Mouse (Mus musculus) left cerebral cortex, adult 9 months (tissue): ENCODE measurements around the gene Olfr750.

Source experiments
- DNase-seq, 2 experiments: peaks; one replicate each; pipeline ENCODE4 v3.0.0; 2022; ENCODE audit warnings: low spot score in 2 of 2

Gene Olfr750

DNA sequence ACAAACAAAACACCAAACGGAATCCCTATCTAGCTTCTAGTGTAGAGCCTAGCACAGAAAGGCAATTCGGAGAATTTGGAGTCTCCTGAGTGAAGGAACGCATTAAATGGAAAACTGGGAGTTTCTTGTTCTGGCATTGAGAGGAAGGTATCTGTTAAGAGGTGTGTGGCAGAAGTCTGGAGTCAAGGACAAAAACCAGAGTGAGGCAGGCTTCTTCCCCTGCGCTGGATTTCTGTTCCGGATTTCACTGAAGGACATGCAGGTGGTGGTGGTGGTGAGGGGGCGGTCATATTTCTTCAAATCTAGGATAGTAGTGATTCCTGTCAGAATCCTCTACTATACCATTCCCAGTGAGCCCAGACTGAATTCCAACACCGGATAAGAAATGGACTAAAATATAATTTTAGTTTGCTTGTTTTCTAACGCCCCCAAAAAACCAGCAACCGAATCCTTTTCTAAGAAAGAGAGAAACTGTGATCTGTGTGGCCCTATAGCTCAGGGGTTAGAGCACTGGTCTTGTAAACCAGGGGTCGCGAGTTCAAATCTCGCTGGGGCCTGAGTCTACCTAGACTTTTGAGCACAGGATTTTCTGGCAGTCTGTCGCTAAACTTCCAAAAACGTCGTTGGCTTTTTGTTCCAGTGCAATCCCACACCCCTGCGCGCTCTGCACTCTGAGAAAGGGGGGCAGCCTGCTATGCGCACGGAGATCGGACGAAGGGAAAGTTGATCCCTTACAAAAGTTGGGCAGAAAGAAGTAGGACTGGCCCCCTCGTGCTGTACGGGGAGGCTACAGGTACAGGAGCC is 14.1 kb upstream of the Olfr750 start:
- peak; percentile 54 to 91 for DNase-seq

GRCm38 (mm10) chr14:51087762-51088161 is 13.5 kb upstream of the Olfr750 start:
- no peak for DNase-seq

DNA sequence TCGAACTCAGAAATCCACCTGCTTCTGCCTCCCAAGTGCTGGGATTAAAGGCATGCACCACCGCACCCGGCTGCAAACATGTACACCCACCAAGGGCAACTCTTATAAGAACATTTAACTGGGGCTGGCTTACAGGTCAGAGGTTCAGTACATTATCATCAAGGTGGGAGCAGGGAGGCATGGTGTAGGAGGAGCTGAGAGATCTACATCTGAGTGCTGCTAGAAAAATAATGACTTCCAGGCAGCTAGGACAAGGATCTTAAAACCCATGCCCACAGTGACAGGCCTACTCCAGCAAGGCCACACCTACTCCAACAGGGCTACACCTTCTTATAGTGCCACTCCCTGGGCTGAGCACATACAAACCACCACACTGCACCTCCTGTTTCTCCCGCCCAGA is 11.7 kb upstream of the Olfr750 start:
- no peak for DNase-seq

GRCm38 (mm10) chr14:51085086-51085485 is 10.9 kb upstream of the Olfr750 start:
- DNase-seq: no peak

DNA sequence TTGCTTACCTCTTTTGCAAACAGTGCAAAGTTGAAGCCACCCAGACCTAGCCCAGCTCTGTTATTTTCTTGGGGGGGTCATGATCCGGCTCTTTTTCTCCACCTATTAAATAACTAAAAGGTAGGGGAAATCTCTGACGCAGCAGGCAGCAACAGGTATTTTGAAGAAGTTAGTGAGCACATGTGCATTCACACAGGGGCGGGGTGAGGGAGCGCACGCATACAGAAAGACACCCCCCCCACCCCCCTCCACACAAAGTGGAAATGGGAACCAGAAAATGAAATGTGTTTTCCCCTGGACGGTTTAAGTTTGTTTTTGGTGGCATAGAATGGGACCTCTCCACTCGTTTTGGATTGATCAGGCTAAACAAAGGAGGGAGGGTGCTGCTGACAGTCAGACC is 9.6 kb upstream of the Olfr750 start:
- no peak for DNase-seq

DNA sequence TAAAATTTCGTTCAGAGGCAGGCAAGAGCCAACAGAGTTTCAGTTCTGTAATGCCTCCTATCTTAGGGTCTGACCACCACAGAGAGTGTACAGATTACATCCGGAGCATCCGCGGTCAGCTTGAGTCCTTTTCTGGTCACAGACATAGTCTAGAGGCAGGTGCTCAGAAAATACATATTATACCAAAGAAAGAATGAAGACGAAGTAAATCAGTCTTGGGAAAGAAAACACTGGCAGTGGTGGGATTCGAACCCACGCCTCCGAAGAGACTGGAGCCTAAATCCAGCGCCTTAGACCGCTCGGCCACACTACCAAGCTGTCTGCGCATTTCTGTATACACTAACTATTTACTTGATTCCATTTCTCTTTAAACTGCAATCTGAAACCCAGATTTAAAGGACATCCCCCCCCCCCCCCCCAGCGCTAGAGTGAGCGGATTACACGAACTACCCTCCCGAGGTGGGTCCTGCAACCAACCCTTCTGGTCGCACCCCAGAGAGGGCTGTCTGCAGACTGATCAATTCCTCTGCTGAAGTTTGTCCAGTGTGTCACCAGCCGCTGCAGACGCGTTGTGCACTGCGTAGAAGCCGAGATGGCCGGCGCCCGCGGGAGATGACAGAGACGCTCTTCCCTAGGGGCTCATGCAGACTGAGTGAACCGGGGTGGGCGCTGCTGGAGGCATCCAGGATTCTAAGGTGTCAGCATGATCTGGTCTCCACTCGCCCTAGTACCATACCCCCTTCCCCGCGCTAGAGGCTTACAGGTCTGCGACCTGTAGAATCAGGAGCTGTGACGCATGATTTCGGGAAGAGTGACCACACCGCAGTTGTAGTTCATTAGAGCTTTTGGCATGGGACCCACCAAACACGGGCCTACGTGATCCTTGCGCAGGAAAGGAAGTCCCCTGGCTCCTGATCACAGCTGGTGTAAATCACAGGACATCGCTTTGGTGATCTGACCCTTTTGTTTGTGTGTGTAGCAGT is 8.7 kb upstream of the Olfr750 start:
- DNase-seq: peak in 1 of 2 experiments; percentile 68

DNA sequence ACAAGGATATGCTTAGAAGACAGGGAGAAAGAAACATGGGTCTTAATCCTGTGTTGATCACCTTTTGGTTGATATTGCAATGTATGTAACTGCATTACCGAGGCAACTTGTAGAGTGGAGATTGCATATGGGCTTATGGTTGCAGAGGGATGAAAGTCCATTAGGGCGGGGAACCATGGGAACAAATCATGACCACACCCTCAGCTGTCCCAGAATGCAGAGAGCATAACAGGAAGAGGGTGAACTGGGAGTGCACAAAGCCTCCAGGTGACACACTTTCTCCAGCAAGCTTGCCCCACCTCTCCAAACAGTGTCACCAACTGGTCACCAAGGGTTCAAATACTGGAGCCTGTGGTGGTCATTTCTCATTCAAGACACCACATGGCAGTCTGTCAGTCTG is 6.8 kb upstream of the Olfr750 start:
- no peak for DNase-seq

- no peak for DNase-seq
Observed at GRCm38 (mm10) chr14:51079180-51079579, 4.9 kb upstream of the Olfr750 start.

DNA sequence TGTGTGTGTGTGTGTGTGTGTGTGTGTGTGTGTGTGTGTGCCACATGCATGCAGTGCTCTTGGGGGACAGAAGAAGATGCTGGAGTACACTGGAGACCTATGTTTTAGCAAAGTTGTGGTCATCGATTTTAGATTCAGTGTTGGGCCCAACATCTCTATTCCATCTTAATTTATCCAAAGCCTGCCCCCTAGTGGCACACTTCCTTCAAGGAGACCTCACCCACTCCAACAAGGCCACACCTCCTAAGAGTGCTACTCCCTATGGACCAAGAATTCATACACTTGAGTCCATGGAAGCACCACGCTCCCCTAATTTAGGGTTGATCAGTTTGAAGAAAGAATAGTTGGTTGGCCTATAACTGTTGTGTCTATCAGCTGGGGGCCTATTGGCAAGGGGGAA is 4.6 kb downstream of the Olfr750 start:
- DNase-seq: no peak

DNA sequence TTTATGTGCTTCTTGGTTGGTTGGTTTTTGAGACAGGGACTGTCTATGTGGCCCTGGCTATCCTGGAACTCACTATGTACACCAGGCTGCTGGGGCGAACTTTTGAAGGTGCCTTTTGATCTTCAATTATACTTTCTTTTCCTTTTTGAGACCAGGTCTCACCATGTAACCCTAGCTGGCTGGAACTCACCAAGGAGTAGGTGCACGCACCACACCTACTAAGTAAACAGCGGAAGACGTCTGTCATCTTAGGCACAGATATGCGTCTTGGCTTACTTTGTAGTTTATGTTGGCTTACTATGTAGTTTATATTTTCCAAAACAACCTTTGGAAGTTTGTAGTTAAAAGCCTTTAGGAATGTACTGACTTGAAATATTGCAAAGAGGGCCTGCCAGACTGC is 5.3 kb downstream of the Olfr750 start:
- no peak for DNase-seq

GRCm38 (mm10) chr14:51060761-51061160 is 13.5 kb downstream of the Olfr750 start:
- no peak for DNase-seq

DNA sequence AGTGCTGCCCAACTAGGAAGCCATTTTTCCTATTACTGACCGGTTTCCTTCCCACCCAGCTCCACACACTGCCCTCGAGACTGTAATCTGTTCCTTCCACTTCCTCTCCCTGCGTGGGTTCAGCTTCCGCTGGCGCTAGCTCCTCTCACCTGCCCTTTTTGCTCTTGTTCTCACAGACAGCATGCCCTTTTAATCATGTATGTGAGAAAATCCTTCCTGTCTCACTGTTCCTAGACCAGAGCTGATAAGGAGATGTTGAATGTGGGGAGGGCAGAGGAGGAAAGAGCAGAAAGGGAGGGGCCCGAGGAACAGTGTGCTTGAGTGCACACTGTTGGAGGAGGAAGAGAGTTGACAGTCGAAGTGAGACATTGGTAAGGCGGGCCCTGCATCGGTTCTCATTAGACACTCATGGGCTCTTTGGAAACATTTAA is 16.8 kb downstream of the Olfr750 start, which contains the start of gene Rnase12:
TSS of gene Rnase12 (minus strand) at position 261 of the 431 bp plus-strand sequence.
- DNase-seq: no peak

DNA sequence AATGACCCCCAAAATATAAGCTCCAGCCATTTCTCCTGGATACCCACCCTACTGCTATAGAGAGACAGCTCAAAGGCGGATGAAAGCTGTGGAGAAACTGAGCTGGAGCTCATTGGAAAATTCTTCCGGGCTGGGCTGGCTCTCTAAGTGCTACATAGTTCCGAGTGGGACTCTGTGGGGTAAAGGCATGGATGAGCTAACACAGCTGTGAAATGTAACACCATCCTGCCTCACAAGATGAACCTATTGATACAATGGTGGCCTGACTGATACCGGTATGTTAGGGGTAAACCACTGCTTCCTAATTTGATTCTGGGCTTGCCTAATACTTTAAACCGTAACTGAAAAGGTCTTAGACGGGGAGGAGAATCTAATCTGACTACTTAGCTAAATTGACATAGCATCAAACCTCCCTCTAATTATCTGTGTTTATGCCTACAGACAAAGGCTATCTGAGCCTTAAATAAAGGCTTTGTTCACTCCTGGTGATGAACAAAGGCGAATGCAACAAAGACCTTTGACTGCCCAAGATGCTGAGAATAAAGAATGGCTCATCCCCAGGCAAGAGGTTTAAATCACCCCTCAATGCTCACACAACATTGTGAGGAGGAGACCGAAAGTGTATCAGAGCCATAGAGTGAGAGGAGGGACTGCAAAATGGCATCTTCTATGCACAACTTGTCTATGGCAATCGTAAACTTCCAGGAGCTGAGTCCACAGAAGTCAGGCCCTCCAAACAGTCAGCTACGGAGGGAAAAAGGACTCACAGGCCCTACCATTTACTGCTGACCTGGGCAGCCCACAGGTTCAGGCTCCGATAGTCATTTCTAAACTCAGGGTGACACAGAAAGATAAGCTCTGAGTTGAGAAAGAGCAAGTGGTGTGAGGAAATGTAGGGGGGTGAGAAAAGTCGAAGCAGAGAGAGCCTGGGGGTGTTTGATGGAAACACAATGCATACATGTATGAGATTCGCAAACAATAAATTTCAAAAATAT is 19.7 kb downstream of the Olfr750 start:
- no peak for DNase-seq

- no peak for DNase-seq
Observed at GRCm38 (mm10) chr14:51053176-51053575, 21.1 kb downstream of the Olfr750 start.

- DNase-seq: no peak
Observed at GRCm38 (mm10) chr14:51051941-51052340, 22.3 kb downstream of the Olfr750 start.

DNA sequence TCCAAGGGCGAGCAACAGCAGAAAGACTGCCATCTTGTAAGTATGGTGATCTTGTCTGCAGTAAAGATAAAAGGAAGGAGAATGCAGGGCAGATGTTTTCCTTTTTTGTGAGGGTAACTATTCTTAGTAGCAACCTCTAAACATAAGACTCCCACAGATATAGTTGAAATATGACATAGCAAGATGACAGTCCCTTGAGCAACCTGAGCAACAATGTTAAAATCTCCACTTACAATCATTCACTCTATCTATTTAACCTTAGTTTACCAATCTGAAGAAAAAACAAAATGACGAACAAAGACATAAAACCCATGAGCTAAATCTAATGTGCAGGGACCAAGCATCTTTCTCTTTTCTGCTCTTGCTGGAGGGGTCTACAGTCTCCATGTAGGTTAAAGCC is 24.2 kb downstream of the Olfr750 start, which contains the start of gene Rnase11:
TSS of gene Rnase11 (minus strand) at position 101 of the 400 bp plus-strand sequence.
- no peak for DNase-seq

DNA sequence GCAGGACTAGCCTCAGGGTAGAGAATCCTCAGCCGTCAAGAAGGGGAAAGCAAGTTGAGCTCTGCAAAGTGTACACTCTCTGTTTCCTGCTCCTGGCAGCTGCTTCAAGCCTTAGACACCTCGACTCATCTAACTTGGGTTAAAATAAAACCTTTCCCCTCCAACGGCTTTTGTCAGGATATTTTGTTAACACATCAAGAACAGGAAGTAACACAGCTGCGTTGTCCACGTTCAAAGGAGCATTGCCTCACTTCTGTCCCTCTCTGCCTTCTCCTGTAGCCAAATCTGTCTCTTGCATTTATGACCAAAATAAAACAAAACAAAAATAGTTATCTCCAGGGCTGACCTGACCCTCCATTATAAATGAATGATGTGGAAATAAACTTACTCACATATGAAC is 26.4 kb downstream of the Olfr750 start:
- DNase-seq: no peak

DNA sequence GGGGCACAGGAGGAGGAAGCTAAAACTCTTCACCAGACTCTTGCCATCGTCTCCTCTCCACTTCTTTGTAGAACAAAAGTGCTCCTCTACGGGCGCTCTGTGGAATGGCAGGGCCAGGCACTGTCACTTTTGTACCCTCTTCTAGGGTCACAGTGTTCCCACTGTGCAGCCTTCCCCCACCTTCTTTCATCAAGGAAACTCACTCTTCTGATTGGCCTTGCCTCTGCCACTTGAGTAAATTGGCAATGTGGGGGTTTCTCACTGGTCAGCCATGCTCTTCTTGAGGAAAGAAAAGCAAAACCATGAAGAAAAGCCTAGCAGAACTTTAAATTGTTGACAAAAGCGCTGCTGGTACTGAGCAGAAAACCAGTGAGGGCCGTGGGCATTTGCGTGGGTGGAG is 32.5 kb downstream of the Olfr750 start, which contains the start of gene Rnase9:
TSS of gene Rnase9 (minus strand) at position 101 of the 400 bp plus-strand sequence.
- no peak for DNase-seq

GRCm38 (mm10) chr14:51036214-51036613 is 38.0 kb downstream of the Olfr750 start:
- no peak for DNase-seq

- DNase-seq: no peak
Observed at GRCm38 (mm10) chr14:51035206-51035605, 39.0 kb downstream of the Olfr750 start.
